Mouse (Mus musculus): ENCODE results near the gene Otx1. TPM values are rescaled to one million over a fixed set of nuclear protein-coding genes. Genes with fewer than 3 reads are reported as not detected.

Gene Otx1
- polyA plus RNA-seq, 1 experiment from 2014 or later = 0.14 TPM

DNA sequence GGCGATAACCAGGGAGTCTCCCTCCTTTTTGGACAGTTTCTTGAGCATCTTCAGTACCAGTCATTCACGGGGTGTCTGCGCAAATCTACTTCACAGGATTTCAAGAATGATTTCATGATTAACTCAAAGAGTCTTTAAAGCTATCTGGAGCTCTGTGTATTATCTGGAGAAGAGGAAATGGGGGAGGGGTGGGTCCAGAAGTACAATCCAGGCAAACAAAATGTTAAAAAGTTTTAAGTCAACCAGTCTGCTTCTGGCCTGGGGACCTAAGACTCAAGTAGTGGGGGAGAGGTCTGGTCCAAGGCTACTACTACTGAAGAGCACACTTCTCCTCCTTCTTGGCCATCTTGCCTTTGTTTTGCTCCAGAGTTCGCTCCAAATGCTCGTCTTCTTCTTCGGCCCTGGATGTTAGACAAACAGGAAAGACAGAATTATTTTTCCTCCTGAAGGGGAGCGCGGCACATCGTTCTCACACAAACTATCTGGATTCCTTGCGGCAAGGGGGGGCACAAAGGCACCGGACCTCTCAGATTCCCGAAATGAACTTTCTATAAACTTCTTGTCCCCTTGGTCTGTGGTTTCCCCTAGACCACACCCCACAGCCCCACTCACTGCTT lies 3.9 kb upstream of the Otx1 start:
- Histone ChIP-seq H3K27me3 (ENCODE audit: low read depth, poor library complexity, severe bottlenecking) (peaks cover 98% of the 10 kb centered on the region), H3K4me1 (peaks cover 42% of the 10 kb centered on the region), H3K27ac (no peak overlapping the region), H3K9me3 (replicated peaks) (no peaks in the 10 kb centered on the region), H3K36me3 (no peaks in the 10 kb centered on the region), H3K4me3 (peak overlapping the region; percentile 13)
- DNase-seq (ENCODE audit: low spot score) = no peak
- WGBS = 4% methylated on average over 12 of the region's 12 CpGs

DNA sequence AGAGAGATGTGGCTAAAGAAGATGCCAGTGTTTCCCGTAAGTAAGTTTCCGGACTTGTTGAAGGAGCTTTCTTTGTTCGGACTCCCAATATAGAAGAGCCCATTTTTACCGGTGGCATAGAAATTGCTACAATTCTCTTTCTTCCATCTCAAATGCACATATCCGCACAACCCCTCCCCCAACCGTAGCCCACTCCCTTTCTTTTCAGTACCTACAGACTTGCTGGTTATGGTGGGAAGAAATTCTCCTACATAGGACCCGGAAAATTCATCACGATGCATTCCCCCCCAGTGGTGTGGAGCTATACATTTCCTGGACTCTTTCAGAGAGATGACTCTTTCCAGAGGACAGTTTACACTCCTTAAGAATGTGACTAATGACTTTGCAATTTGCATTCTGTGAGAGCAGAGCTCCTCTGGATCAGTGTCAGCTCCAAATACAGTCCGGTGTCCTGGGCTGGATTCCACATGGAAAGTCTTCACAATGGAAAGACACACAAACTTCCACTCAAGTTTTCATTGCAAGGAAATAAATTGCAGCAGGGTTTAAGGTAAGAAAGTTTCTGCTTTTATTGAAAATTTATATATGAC lies 2.7 kb upstream of the Otx1 start:
- Histone ChIP-seq H3K4me1 (peaks cover 54% of the 10 kb centered on the region), H3K27ac (no peak overlapping the region), H3K27me3 (ENCODE audit: low read depth, poor library complexity, severe bottlenecking) (peaks cover 99% of the 10 kb centered on the region), H3K9me3 (replicated peaks) (no peaks in the 10 kb centered on the region), H3K36me3 (no peaks in the 10 kb centered on the region), H3K4me3 (no peak overlapping the region)
- WGBS = 4% methylated on average over 9 of the region's 9 CpGs
- peak; percentile 47 for DNase-seq (ENCODE audit: low spot score)

DNA sequence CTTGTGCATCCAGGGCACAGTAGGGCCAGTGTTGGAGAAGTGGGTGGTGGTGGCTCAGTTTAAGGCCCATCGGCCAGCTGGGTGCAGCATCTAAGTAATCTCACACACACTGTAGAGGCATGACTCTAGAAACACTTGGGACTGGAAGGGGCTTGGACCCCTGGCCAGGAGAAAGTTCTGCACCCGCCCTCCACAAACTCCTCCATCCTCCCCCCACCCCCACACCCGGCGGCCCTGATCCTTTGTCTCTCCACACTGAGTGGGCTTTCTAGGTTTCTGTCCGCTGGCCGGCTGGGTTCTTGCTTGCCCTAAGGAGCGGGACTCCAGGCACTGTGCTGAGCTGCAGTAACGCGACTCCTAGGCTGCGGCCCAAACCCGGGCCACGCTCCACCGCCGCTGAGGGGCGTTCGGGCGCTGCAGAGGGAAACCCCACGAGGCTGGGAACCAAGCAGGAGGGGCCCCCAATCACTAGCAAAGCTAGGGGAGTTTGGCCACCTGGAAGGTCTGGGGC lies 1.7 kb upstream of the Otx1 start:
- Histone ChIP-seq H3K9me3 (replicated peaks) (no peaks in the 10 kb centered on the region), H3K4me1 (peaks cover 58% of the 10 kb centered on the region), H3K27me3 (ENCODE audit: low read depth, poor library complexity, severe bottlenecking) (peaks cover 99% of the 10 kb centered on the region), H3K27ac (no peak overlapping the region), H3K4me3 (peak overlapping the region; percentile 27), H3K36me3 (no peaks in the 10 kb centered on the region)
- under 1% methylated on average over 18 of the region's 18 CpGs for WGBS
- DNase-seq (ENCODE audit: low spot score) = peak; percentile 74

DNA sequence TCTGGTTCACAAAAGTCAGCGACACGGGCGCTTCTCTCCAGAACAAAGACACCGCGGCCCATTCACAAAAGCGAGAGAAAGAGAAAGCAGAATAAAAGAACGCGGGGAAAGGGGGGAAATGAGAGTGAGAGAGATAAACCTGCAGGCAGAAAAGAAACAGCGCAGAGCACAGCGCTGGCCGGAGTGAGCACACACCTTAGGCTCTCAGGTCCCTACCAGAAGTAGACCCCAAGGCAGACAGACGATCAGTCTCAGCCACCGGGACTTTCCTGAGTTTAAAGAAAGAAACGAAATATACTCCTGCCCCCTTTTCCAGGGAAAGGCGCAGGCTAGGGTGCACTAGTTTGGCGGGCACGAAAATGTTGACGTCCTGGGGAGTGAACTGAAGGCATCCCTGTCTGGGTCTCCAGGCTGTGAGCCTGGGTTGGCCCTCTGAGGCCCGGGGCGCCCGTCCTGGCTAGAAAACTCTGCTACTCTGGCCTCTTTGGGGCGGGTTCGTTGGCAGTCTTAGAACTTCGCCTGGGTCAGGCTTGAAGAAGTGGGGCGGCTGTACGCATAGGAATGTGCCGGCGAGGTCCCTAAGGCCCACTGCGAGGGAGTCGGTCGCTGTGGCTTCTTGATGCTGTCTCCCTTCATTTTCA lies 764 bp upstream of the Otx1 start:
- H3K4me1 ChIP-seq = peaks cover 58% of the 10 kb centered on the region
- 0 out of 2 replicates have a peak overlapping the region, but pooled peaks have one; percentile 22 for H3K4me3 ChIP-seq
- under 1% methylated on average over 31 of the region's 31 CpGs for WGBS
- DNase-seq (ENCODE audit: low spot score) = peak; percentile 62
- H3K27me3 ChIP-seq (ENCODE audit: low read depth, poor library complexity, severe bottlenecking) = peaks cover 100% of the 10 kb centered on the region
- no peak overlapping the region for H3K27ac ChIP-seq
- no peaks in the 10 kb centered on the region for H3K36me3 ChIP-seq
- H3K9me3 ChIP-seq (replicated peaks) = no peaks in the 10 kb centered on the region

- H3K27ac ChIP-seq = peak overlapping the region; percentile 79
- under 1% methylated on average over 34 of the region's 34 CpGs for WGBS
- H3K4me3 ChIP-seq = peak overlapping the region; percentile 66
- H3K27me3 ChIP-seq (ENCODE audit: low read depth, poor library complexity, severe bottlenecking) = peaks cover 100% of the 10 kb centered on the region
- no peaks in the 10 kb centered on the region for H3K9me3 ChIP-seq (replicated peaks)
- no peaks in the 10 kb centered on the region for H3K36me3 ChIP-seq
- H3K4me1 ChIP-seq = peaks cover 48% of the 10 kb centered on the region
- peak; percentile 84 for DNase-seq (ENCODE audit: low spot score)
Measured at GRCm38 (mm10) chr11:22002062-22002782, 475 bp downstream of the Otx1 start.

GRCm38 (mm10) chr11:22001321-22002061 lies 1.2 kb downstream of the Otx1 start:
- peak; percentile 85 for DNase-seq (ENCODE audit: low spot score)
- Histone ChIP-seq H3K9me3 (replicated peaks) (no peaks in the 10 kb centered on the region), H3K4me3 (peak overlapping the region; percentile 66), H3K27ac (peak overlapping the region; percentile 79), H3K4me1 (peaks cover 50% of the 10 kb centered on the region), H3K36me3 (no peaks in the 10 kb centered on the region), H3K27me3 (ENCODE audit: low read depth, poor library complexity, severe bottlenecking) (peaks cover 100% of the 10 kb centered on the region)
- 0% methylated on average over 54 of the region's 59 CpGs for WGBS

DNA sequence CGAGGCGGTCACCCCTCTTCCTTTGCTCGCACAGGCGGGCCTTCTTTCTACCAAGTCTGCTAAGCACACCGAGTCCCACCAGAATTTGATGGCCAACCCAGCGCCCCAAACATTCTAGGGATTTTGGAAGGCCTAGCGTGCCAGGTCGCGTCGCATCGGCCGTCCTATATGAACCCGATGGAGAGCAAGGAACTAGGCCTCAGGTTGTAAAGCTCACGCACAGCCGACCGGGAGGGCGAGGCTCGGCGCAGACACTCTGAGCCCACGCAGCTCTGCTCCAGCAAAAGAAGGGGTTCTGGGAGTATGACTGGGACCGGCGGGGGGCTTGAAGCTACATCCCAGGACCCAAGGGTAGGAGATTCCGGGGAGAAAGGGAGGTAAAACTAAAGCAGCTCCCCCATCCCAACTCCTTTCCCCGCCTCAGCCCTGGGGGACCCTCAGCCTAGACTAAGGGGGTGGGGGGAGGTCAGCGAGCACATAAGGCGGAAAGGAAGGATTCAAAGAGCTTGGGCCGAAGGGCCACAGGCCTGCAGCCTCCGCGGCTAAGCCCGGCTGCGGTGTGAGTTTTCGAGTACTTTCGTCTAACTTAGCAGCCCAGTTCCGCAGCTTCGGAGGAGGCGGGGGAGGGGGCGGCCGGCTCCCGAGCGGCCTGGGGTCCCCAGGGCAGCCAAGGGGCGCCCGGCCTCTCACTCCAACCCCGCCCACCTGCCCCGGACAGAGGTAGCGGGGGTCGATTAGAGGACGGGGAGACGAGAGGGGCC lies 2.2 kb downstream of the Otx1 start:
- H3K9me3 ChIP-seq (replicated peaks) = no peaks in the 10 kb centered on the region
- peak overlapping the region; percentile 66 for H3K4me3 ChIP-seq
- peaks cover 100% of the 10 kb centered on the region for H3K27me3 ChIP-seq (ENCODE audit: low read depth, poor library complexity, severe bottlenecking)
- peak overlapping the region; percentile 25; the same call in 1 of the 2 replicates for H3K27ac ChIP-seq
- no peaks in the 10 kb centered on the region for H3K36me3 ChIP-seq
- peak; percentile 73 for DNase-seq (ENCODE audit: low spot score)
- under 1% methylated on average over 48 of the region's 48 CpGs for WGBS
- H3K4me1 ChIP-seq = peaks cover 60% of the 10 kb centered on the region

DNA sequence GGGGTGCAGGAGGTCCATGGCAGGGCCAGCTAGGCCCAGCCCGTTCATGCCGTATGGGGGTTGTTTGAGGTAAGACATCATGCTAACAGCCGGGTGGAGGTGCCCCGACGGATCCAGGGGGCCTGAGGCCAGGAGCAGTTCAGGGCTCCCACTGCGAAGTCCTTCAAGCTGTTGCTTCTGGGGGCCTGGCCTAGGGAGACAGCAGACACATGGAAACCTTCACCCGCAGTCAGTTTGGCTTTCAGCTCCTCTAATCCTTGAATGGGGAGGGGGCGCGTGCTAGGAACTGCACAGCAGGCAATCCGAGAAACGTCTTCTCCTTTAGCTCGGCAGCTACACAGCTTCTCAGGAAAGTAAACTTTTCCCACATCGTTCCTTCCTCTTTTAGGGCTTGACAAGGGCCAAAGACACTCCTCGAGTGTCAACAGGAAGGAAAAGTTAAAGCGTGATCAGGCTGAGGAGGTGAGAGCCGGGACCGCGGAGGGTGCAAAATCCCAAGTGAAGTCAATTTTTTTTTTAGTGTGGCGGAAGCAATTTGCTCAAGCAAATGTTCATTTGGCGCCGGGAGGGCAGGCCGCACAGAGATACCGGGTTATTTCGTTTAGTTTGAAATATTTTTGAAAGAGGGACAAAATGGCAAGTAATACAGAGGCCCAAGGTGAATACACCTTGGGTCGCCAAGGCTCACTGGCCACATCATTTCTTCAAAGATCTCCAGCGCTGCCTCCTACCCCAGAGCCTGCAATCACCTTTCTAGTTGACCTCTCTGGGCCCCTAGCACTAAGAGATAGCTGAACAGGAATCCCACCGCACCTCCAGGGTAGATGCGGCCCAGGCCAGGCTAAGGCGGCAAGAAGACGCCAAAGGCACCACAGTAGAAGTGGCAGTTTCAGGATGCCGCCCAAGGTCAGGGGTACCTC lies 3.0 kb downstream of the Otx1 start:
- H3K9me3 ChIP-seq (replicated peaks) = no peaks in the 10 kb centered on the region
- no peaks in the 10 kb centered on the region for H3K36me3 ChIP-seq
- H3K4me1 ChIP-seq = peaks cover 59% of the 10 kb centered on the region
- peak; percentile 71 for DNase-seq (ENCODE audit: low spot score)
- no peak overlapping the region for H3K27ac ChIP-seq
- peaks cover 100% of the 10 kb centered on the region for H3K27me3 ChIP-seq (ENCODE audit: low read depth, poor library complexity, severe bottlenecking)
- 0 out of 2 replicates have a peak overlapping the region, but pooled peaks have one; percentile 66 for H3K4me3 ChIP-seq
- under 1% methylated on average over 31 of the region's 31 CpGs for WGBS

DNA sequence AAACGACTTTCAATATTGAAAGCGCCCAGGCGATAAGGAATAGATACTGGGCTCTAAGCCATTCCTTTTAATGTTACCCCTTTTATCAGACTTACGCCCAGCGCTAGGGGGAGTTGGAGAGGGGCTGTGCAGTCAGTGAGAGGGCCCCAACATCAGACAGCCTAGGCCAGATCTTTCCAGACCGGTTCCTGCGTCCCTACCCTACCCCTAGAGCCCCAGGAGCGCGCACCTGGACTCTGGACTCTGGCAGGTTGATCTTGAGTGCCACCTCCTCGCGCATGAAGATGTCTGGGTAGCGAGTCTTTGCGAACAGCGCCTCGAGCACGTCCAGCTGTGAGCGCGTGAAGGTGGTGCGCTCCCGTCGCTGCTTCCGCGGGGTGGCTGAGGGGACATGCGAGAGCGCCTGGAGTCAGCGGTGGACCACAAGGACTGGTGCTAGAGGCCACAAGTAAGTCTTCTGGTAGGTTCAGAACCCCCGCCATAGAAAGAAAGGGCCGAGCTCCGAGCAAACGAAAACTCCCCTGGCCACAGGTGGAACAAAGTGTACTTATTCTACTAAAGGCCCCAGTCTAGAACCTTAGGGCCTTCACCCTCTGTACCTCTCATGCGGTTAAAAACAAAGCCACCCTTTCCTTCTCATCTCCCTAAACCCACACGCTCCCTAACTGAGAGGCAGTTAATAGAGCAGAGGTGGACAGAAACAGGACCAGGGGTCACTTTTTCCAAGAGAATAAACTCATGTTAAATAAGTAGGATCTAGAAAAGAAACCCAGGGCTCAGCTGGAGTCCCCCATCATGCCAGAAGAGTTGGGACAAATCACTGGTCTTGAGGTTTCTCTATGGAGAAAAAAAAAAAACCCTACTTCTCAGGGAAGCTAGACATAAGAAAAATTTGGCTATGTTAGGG lies 4.3 kb downstream of the Otx1 start:
- Histone ChIP-seq H3K27ac (no peak overlapping the region), H3K4me3 (no peak overlapping the region), H3K4me1 (peaks cover 55% of the 10 kb centered on the region), H3K36me3 (no peaks in the 10 kb centered on the region), H3K27me3 (ENCODE audit: low read depth, poor library complexity, severe bottlenecking) (peaks cover 100% of the 10 kb centered on the region), H3K9me3 (replicated peaks) (no peaks in the 10 kb centered on the region)
- peak; percentile 63 for DNase-seq (ENCODE audit: low spot score)
- 3% methylated on average over 32 of the region's 32 CpGs for WGBS

- Histone ChIP-seq H3K4me1 (peaks cover 56% of the 10 kb centered on the region), H3K27ac (no peak overlapping the region), H3K9me3 (replicated peaks) (no peaks in the 10 kb centered on the region), H3K4me3 (no peak overlapping the region), H3K36me3 (no peaks in the 10 kb centered on the region), H3K27me3 (ENCODE audit: low read depth, poor library complexity, severe bottlenecking) (peaks cover 100% of the 10 kb centered on the region)
- under 1% methylated on average over 20 of the region's 20 CpGs for WGBS
- peak; percentile 47 for DNase-seq (ENCODE audit: low spot score)
Measured at GRCm38 (mm10) chr11:21997561-21998140, 5.0 kb downstream of the Otx1 start.
